Mouse (Mus musculus) erythroblast, embryonic 14.5 days (primary cell): ENCODE measurements around the gene Kremen1. TPM values are rescaled to one million over a fixed set of nuclear protein-coding genes. Genes with fewer than 3 reads are reported as not detected.

Source experiments
- H3K27me3 ChIP-seq: 2 replicates; pipeline ENCODE4 v1.6.1; 2012; ENCODE audit warnings: inconsistent platforms; ENCODE audit not compliant: control insufficient read depth
- H3K36me3 ChIP-seq: 2 replicates; pipeline ENCODE4 v1.6.1; 2012; ENCODE audit warnings: mild to moderate bottlenecking, inconsistent platforms; ENCODE audit not compliant: control insufficient read depth
- H3K4me1 ChIP-seq: 2 replicates; pipeline ENCODE4 v1.6.1; 2012; ENCODE audit warnings: inconsistent platforms; ENCODE audit not compliant: control insufficient read depth
- H3K4me3 ChIP-seq: replicated peaks from 2 replicates; pipeline ENCODE3; 2012; ENCODE audit warnings: moderate library complexity, mild to moderate bottlenecking, inconsistent platforms
- H3K9me3 ChIP-seq: 2 replicates; pipeline ENCODE4 v1.6.1; 2012; ENCODE audit warnings: low read length, inconsistent platforms, mixed read lengths; ENCODE audit not compliant: control insufficient read depth
- GATA1 ChIP-seq: IDR thresholded peaks from 2 replicates; pipeline ENCODE4 v1.6.1; 2012; ENCODE audit warnings: low read length, inconsistent platforms, mixed read lengths
- TAL1 ChIP-seq: IDR thresholded peaks from 3 replicates; pipeline ENCODE4 v1.6.1; 2012; ENCODE audit warnings: low read length, inconsistent platforms, mixed read lengths
- polyA plus RNA-seq: library from polyadenylated mRNA; stranded (reverse); fragments of >175 nt; gene quantifications from 2 replicates; pipeline ENCODE4 v1.2.3, GENCODE M21; 2012

Gene Kremen1
- polyA plus RNA-seq, 1 experiment = 0.07 TPM

DNA sequence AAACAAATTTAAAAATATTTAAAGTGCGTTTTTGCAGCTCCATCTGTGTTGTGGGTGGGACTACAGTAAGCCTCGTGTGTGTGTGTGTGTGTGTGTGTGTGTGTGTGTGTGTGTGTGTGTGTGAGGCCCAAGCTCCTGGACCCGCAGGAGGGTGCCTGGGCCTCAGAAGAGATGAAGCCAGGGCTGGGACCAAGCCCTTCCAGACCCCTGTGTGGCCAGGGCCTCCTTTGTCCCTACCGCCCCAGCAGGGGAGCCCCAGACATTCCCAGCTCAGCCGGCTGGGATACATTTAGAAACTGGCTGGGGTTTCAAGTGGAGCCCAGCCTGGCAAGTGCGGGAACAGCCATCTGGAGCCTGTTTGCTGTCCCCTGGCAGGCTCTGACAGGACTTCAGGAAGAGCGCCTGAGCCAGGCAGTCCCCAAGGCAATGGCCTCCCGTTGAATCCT, 95.9 kb downstream of the Kremen1 start:
- H3K4me3 ChIP-seq = no peak overlapping the region
- H3K4me1 ChIP-seq = no peaks in the 10 kb centered on the region; the same call in 1 of the 2 replicates
- H3K36me3 ChIP-seq = no peaks in the 10 kb centered on the region
- peaks cover 26% of the 10 kb centered on the region for H3K9me3 ChIP-seq
- no peaks in the 10 kb centered on the region; the same call in 1 of the 2 replicates for H3K27me3 ChIP-seq
- TF ChIP-seq TAL1 (no peak), GATA1 (no peak)

DNA sequence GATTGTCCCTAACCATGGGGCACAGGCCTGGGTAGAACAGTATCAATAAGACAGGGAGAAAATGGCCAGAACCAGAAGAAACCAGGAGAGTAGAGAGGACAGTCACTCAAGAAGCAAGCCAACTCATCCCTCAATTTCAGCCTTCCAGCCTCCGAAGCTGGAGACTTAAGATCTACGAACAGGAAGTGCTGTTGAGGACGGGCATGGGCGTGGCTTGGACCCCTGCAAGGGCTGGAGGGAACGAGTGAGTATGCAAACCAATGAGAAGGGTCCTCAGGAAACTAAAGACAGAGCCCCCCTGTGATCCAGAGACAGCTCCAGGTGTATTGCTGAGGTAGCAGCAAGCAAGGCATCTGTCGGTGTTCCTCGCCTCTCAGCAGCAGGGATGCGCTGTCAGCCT, 97.0 kb downstream of the Kremen1 start:
- Histone ChIP-seq H3K4me1 (no peaks in the 10 kb centered on the region), H3K27me3 (no peaks in the 10 kb centered on the region; the same call in 1 of the 2 replicates), H3K36me3 (no peaks in the 10 kb centered on the region), H3K4me3 (no peak overlapping the region), H3K9me3 (peaks cover 16% of the 10 kb centered on the region)
- no peak for TF ChIP-seq GATA1
- TF ChIP-seq TAL1 = no peak

DNA sequence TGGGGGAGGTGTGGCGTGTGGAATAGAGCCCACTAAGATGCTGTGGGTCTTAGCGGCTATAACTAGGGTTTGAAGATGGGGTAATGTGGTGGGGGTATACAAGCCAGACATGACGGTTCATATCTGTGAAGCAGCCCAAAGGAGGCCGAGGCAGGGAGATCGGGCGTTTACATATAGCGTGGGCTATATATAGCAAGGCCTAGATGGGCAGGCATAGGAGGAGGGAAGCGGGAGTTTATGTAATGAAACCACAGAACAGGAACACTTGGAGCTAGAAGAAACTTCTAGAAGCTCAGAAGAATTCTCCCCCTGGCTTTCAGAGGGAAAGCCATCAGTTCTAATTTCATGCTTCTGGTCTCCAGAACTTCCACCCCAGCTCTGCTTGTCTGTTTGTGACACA, 97.9 kb downstream of the Kremen1 start:
- no peak for TF ChIP-seq TAL1
- TF ChIP-seq GATA1 = no peak
- Histone ChIP-seq H3K9me3 (peaks cover 7% of the 10 kb centered on the region), H3K4me1 (no peaks in the 10 kb centered on the region), H3K27me3 (no peaks in the 10 kb centered on the region), H3K36me3 (no peaks in the 10 kb centered on the region), H3K4me3 (no peak overlapping the region)

DNA sequence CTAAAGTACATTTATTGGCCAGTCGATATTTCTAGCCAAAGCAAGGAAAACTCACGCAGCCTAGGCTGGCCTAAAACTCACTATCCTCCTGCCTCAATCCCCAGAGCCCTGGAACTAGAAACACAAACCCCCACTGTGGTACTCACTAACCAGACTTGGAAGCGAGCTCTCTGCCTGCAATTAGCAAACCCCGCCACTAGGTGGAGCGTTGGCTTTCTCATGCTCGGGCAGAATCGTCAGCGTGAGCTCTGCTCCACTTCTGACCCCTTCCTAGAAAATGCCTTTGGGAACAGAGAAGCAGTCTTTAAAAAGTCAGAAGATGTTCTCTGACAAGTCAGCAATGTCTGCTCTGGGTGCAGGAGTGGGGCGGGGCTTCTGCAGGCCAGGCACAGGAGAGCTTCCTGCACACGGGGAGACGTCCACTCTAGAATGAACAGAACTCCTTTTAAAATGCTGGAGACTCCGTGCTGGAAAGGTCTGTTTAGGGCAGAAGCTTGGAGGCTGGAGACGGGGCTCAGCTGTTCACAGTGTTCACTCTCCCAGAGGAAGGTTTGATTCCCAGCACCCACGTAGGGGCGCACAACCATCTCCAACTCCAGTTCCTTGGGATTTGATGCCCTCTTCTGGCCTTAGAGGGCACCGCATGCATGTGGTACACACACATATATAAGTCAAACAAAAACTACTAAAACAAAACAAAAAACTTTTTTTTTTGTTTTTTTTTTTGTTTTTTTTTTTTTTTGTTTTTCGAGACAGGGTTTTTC, 100.5 kb downstream of the Kremen1 start:
- no peak overlapping the region for H3K4me3 ChIP-seq
- H3K9me3 ChIP-seq = peaks cover 6% of the 10 kb centered on the region
- H3K27me3 ChIP-seq = no peaks in the 10 kb centered on the region
- no peaks in the 10 kb centered on the region for H3K36me3 ChIP-seq
- TF ChIP-seq TAL1 = no peak
- TF ChIP-seq GATA1 = no peak
- H3K4me1 ChIP-seq = no peaks in the 10 kb centered on the region

DNA sequence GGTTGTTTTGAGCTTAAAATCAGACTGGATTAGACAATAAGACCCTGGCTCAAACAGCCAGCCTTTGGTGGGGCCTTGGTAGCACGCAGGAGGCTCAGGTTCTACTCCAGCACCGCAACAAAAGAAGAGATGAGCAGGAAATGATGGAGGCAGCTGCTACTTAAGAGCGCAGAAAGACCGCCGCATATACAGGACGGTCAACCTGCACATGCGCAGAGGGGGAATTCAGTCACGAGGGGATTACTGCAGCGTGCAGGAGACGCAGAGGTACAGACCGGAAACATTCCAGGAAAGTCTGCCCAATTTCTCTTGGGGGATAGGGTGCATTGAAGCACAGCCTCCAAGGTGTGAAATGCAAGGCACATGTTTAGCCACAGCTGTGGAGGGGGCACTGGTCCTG, 103.3 kb downstream of the Kremen1 start:
- Histone ChIP-seq H3K36me3 (no peaks in the 10 kb centered on the region), H3K9me3 (peaks cover 6% of the 10 kb centered on the region), H3K4me1 (no peaks in the 10 kb centered on the region), H3K4me3 (no peak overlapping the region), H3K27me3 (peaks cover 12% of the 10 kb centered on the region)
- no peak for TF ChIP-seq TAL1

DNA sequence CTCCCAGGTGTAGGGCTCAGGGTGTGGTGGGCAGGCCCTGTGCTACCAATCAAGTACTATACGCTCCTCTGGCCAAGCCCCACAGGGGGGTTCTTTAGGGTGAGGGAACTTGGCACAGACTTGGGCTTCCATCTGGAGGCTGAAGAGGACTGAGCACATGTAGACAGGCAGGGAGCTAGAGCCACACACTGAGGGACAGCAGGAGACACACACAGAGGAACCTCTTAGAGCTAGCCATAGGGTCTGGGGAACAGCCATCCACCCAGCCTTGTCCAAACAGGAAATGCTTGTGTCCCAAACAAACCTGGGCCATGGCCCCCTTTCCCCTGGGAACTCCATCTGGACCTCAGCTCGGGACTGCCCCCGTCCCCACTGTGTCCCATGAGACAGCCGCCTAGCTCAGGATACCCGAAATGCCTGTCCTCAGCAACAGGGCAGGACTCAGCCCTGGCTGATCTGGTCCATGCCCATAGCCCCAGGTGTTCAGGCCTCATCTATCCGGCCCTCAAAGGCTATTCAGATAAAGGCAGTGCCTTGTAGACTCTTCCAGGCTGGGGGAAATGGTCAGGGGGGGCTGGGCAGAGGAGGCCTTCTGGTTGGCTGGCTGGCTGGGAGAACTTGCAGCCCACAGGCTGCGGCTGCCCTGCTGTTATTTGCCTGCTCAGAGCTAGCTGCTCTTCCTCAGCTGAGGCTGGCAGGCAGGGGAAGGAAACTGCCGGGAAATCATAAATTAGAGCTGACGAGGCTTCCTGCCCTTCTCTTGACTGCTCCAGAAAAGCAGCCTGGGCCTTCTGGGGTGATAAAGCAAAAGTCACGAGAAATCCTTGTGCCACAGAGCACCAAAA, 106.2 kb downstream of the Kremen1 start:
- no peaks in the 10 kb centered on the region for H3K36me3 ChIP-seq
- H3K9me3 ChIP-seq = peaks cover 2% of the 10 kb centered on the region; the same call in 1 of the 2 replicates
- H3K27me3 ChIP-seq = peaks cover 40% of the 10 kb centered on the region
- H3K4me1 ChIP-seq = peaks cover 3% of the 10 kb centered on the region
- H3K4me3 ChIP-seq = no peak overlapping the region
- TF ChIP-seq TAL1 (no peak), GATA1 (no peak)

DNA sequence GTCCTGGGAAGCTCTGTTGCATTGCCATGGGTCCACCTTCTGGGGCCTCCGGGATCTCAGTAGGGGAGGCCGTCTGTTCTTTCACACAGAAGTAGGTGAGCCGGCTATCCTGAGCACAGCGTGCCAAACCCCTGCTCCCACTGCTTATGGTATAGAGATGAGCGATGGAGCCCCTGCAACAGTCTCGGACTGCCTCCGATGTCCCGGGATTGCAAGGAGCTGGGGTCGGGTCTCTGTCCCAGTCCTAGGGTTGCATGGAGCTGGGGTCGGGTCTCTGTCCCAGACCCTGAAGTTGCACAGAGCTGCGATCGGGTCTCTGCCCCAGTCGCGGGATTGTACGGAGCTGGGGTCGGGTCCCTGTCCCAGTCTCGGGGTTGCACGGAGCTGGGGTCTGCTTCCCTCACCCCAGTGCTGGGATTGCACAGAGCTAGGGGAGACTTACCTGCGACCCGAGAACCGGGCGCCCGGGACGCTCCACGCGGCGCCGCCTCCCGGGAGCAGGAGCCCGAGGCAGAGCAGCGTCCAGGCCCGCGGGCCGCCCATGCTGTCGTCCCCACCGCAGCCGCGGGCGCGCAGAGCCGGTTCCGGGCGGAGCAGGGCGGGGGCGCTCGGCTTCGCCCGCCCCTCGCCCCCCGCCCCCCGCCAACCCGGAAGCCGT, 109.5 kb downstream of the Kremen1 start, which contains the start of gene Emid1:
Emid1 (minus strand) TSS at position 578 of the 658 bp plus-strand sequence.
- Histone ChIP-seq H3K4me1 (peaks cover 9% of the 10 kb centered on the region), H3K27me3 (peaks cover 54% of the 10 kb centered on the region), H3K9me3 (peaks cover 2% of the 10 kb centered on the region; the same call in 1 of the 2 replicates), H3K4me3 (peak within 1 kb of the TSS; percentile 36), H3K36me3 (no peaks in the 10 kb centered on the region)
- TF ChIP-seq TAL1 = no peak
- TF ChIP-seq GATA1 = no peak

DNA sequence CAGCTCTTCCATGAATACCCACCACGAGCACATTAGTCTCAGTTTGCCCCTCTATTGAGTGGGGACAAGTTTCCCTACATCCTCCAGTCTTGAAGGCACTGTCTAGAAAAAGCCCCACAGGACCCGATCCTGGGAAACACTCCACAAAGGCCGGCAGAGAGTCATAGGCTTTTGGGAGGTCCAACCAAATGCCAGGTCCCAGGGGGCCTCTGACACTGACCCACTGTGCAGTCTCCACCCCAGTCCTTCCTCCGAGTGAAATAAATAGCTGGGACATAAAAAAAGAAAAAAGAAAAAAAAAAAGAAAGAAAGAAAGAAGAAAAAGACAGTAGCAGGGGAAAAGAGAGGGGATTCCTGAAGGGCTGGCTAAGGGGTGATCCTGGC, 110.1 kb downstream of the Kremen1 start:
- Histone ChIP-seq H3K36me3 (no peaks in the 10 kb centered on the region), H3K4me3 (no peak overlapping the region), H3K9me3 (peaks cover 2% of the 10 kb centered on the region; the same call in 1 of the 2 replicates), H3K27me3 (peaks cover 54% of the 10 kb centered on the region), H3K4me1 (peaks cover 9% of the 10 kb centered on the region)
- no peak for TF ChIP-seq TAL1
- no peak for TF ChIP-seq GATA1
